Mouse (Mus musculus) thymus, adult 2 months (tissue): ENCODE data around the gene Krtap24-1. TPM values are rescaled to one million over a fixed set of nuclear protein-coding genes. Genes with fewer than 3 reads are reported as not detected.

Experiments
- DNase-seq: peaks from one replicate; pipeline ENCODE4 v3.0.0; 2021
- H3K27ac ChIP-seq: fragments of 200-500 bp; 2 replicates; pipeline ENCODE4 v1.5.1; 2012; ENCODE audit warnings: low read length, control low read depth; ENCODE audit not compliant: control insufficient read depth, insufficient read depth
- H3K27me3 ChIP-seq: fragments of 200-500 bp; 2 replicates; pipeline ENCODE4 v1.6.1; 2012; ENCODE audit warnings: mild to moderate bottlenecking, low read length, moderate library complexity, mixed read lengths; ENCODE audit not compliant: control insufficient read depth, insufficient read depth
- H3K36me3 ChIP-seq: fragments of 200-500 bp; 2 replicates; pipeline ENCODE4 v1.6.1; 2012; ENCODE audit warnings: mild to moderate bottlenecking, low read length, moderate library complexity; ENCODE audit not compliant: control insufficient read depth, insufficient read depth
- H3K4me1 ChIP-seq: fragments of 200-500 bp; replicated peaks from 2 replicates; pipeline ENCODE4 v1.6.1; 2012; ENCODE audit warnings: low read length; ENCODE audit not compliant: control insufficient read depth, insufficient read depth
- H3K4me3 ChIP-seq: fragments of 200-500 bp; 2 replicates; pipeline ENCODE4 v1.5.1; 2012; ENCODE audit warnings: mild to moderate bottlenecking, low read length, control low read depth, moderate library complexity; ENCODE audit not compliant: control insufficient read depth, insufficient read depth
- CTCF ChIP-seq: fragments of 200-500 bp; IDR thresholded peaks from 2 replicates; pipeline ENCODE4 v1.5.1; 2012; ENCODE audit warnings: mild to moderate bottlenecking, control low read depth, low read length, moderate library complexity, borderline replicate concordance; ENCODE audit not compliant: control insufficient read depth, poor library complexity, insufficient read depth; ENCODE audit errors: extremely low read depth
- POLR2A ChIP-seq: fragments of 200-500 bp; IDR thresholded peaks from 2 replicates; pipeline ENCODE4 v1.6.1; 2012; ENCODE audit warnings: mild to moderate bottlenecking, low read length, control low read depth, moderate library complexity; ENCODE audit not compliant: control insufficient read depth, poor library complexity, insufficient read depth; ENCODE audit errors: extremely low read depth
- WGBS: fragments of 180-500 bp; shearing (Covaris S2); methylation state at CpG from one replicate; pipeline ENCODE4 v1.1.7; 2018; 5-methylcytosine and 5-hydroxymethylcytosine counted together
- polyA plus RNA-seq: library from polyadenylated mRNA; depleted of rRNA; stranded (reverse); fragments of >200 nt; gene quantifications from 2 replicates; pipeline ENCODE4 v1.2.3, GENCODE M21; 2012; rRNA removed

Krtap24-1 gene
- not detected in 2 replicates for polyA plus RNA-seq

DNA sequence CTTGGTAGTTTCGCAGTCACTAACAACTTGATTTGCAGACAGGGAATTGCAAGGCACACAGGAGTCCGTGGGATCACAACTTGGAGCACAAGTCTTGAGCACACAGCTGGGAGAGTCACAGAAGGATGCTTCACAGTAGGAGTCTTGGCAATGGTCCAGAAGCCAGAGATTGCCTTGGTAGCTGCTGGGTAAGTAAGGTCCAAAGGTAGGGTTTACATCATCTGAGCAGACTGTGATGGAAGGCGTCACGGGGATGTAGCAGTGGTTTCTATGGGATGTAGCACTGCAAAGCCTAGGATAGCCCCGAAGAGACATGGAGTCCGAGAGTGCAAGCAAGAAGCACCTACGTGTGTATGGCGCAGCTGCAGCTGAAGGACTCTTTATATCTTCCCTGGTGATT is at the start of gene Krtap24-1:
Krtap24-1 (minus strand) TSS at position 358 of the 400 bp plus-strand sequence.
- Histone ChIP-seq H3K27ac (no peak within 1 kb of the TSS), H3K27me3 (no peaks in the 10 kb centered on the region), H3K4me1 (no peaks in the 10 kb centered on the region), H3K36me3 (no peaks in the 10 kb centered on the region), H3K4me3 (no peak within 1 kb of the TSS)
- TF ChIP-seq POLR2A (no peak), CTCF (no peak)
- WGBS: 94% methylated on average over 8 of the region's 8 CpGs
- DNase-seq: no peak

GRCm38 (mm10) chr16:88657426-88657825 is 45.3 kb upstream of the Krtap24-1 start:
- DNase-seq: no peak
- no peak for TF ChIP-seq CTCF
- no peak for TF ChIP-seq POLR2A
- WGBS: 72% methylated on average over 1 of the region's 1 CpGs
- Histone ChIP-seq H3K27ac (no peak overlapping the region), H3K4me1 (no peaks in the 10 kb centered on the region), H3K36me3 (no peaks in the 10 kb centered on the region), H3K4me3 (no peak overlapping the region), H3K27me3 (no peaks in the 10 kb centered on the region)

DNA sequence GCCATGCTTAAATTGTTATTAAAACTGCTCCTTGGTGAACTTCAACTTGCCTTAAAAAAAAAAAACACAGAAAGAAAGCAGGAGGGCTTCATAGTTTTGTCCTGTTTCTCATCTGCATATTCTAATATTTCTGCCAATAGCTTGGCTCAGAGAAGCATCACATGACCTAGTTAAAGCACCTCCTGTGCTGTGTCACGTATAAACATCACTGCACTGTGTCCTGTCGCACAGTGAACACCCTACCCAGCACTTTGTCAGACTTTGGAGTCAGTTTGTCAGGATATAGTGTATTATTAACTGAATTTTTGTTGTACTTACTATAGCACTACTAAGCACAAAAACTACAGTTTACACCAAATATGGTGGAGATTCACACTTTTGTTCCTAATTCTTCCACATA is 39.9 kb upstream of the Krtap24-1 start:
- Histone ChIP-seq H3K27me3 (no peaks in the 10 kb centered on the region), H3K4me3 (no peak overlapping the region), H3K4me1 (no peaks in the 10 kb centered on the region), H3K36me3 (no peaks in the 10 kb centered on the region), H3K27ac (no peak overlapping the region)
- TF ChIP-seq CTCF (no peak), POLR2A (no peak)
- 53% methylated on average over 2 of the region's 2 CpGs for WGBS
- no peak for DNase-seq

DNA sequence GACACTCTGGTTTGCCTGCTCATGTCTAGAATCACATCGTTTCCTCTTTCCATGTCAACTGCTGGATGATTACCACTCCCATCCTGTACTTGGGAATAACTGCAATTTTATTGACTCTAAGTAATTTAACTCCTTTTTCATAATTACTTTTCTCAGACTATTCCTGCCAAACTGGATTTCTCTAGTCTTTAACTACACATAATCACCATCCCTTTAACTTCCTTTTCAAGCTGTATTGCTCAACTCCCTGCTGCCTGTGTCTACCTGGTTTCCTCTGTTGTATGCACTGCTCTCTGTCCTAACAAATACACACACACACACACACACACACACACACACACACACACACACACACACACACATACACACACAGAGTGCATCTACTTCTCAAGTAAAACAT is 39.0 kb upstream of the Krtap24-1 start:
- no peaks in the 10 kb centered on the region for H3K36me3 ChIP-seq
- DNase-seq: no peak
- WGBS: 80% methylated on average over 1 of the region's 1 CpGs
- H3K27me3 ChIP-seq: no peaks in the 10 kb centered on the region
- TF ChIP-seq POLR2A (no peak), CTCF (no peak)
- no peak overlapping the region for H3K27ac ChIP-seq
- no peak overlapping the region for H3K4me3 ChIP-seq
- no peaks in the 10 kb centered on the region for H3K4me1 ChIP-seq

DNA sequence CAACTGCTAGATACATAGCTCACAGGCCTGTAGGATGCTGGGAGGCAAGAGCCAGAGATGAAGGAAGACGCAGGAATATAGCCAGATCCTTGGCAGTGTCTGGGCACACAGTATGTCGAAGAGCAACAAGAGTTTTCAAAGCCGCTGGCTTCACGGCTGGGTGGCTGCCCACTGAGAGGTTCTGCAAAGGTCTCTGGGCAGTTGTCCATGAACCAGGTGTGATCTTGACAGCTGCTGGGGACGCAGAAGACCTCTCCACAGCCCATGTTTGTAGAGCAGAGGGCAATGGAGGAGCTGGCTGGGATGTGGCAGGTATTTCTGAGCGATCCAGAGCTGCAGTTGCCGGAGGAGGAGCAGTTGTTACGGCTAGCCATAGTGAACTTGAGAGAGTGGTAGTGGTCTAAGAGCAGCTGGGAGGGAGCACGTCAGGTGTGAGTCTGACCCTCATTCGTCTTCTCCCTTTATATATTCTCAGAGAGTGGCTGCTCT is 35.3 kb upstream of the Krtap24-1 start, which contains the start of gene Krtap26-1:
Krtap26-1 (minus strand) TSS at position 439 of the 489 bp plus-strand sequence.
- TF ChIP-seq CTCF (no peak), POLR2A (no peak)
- H3K36me3 ChIP-seq: no peaks in the 10 kb centered on the region
- H3K27me3 ChIP-seq: no peaks in the 10 kb centered on the region
- H3K27ac ChIP-seq: no peak within 1 kb of the TSS
- no peak for DNase-seq
- no peaks in the 10 kb centered on the region for H3K4me1 ChIP-seq
- no peak within 1 kb of the TSS for H3K4me3 ChIP-seq
- 90% methylated on average over 10 of the region's 10 CpGs for WGBS

- Histone ChIP-seq H3K27ac (no peak overlapping the region), H3K4me1 (no peaks in the 10 kb centered on the region), H3K4me3 (no peak overlapping the region), H3K36me3 (no peaks in the 10 kb centered on the region), H3K27me3 (no peaks in the 10 kb centered on the region)
- TF ChIP-seq POLR2A (no peak), CTCF (no peak)
- DNase-seq: no peak
- WGBS: 92% methylated on average over 8 of the region's 8 CpGs
These were observed 34.5 kb upstream of the Krtap24-1 start for GRCm38 (mm10) chr16:88646366-88647111.

GRCm38 (mm10) chr16:88640053-88640452 is 28.0 kb upstream of the Krtap24-1 start:
- Histone ChIP-seq H3K36me3 (no peaks in the 10 kb centered on the region), H3K4me3 (no peak overlapping the region), H3K27me3 (no peaks in the 10 kb centered on the region), H3K27ac (no peak overlapping the region), H3K4me1 (no peaks in the 10 kb centered on the region)
- no peak for TF ChIP-seq CTCF
- TF ChIP-seq POLR2A: no peak
- 94% methylated on average over 3 of the region's 3 CpGs for WGBS
- no peak for DNase-seq
